Mouse (Mus musculus): ENCODE results near the gene Mt2. TPM values are rescaled to one million over a fixed set of nuclear protein-coding genes. Genes with fewer than 3 reads are reported as not detected.
A peak's percentile ranks its signal among the peaks of the same experiment; 100 is the strongest.
"Not testable (repeated sequence)": the region's sequence is repeated elsewhere in the genome, so short reads cannot be mapped to it uniquely, and the experiment has no call there.

The Mt2 gene
- polyA plus RNA-seq, 1 experiment, result 523 TPM

GRCm38 (mm10) chr8:94140266-94140795 is 32.1 kb upstream of the Mt2 start:
- no peak for TF ChIP-seq GATA1 (IDR thresholded peaks at IDR 0.05; ENCODE audit: borderline replicate concordance, low read length)
- no peak for TF ChIP-seq FLI1 (IDR thresholded peaks at IDR 0.05; ENCODE audit: low read length)
- H3K9me3 ChIP-seq, result peaks cover 9% of the 10 kb centered on the region
- H3K4me3 ChIP-seq (replicated peaks), result no peak overlapping the region
- H3K36me3 ChIP-seq (replicated peaks; ENCODE audit: low read length), result no peaks in the 10 kb centered on the region
- H3K27me3 ChIP-seq (replicated peaks), result peaks cover 68% of the 10 kb centered on the region
- H3K4me1 ChIP-seq, result peaks cover 18% of the 10 kb centered on the region

- peaks cover 27% of the 10 kb centered on the region for H3K4me1 ChIP-seq
- H3K27me3 ChIP-seq (replicated peaks), result peaks cover 52% of the 10 kb centered on the region
- no peak overlapping the region for H3K4me3 ChIP-seq (replicated peaks)
- H3K36me3 ChIP-seq (replicated peaks; ENCODE audit: low read length), result no peaks in the 10 kb centered on the region
- no peaks in the 10 kb centered on the region for H3K9me3 ChIP-seq
- TF ChIP-seq GATA1 (IDR thresholded peaks at IDR 0.05; ENCODE audit: borderline replicate concordance, low read length) (no peak), FLI1 (IDR thresholded peaks at IDR 0.05; ENCODE audit: low read length) (no peak)
Measured at GRCm38 (mm10) chr8:94148236-94148635, 24.2 kb upstream of the Mt2 start.

GRCm38 (mm10) chr8:94150925-94151324 is 21.5 kb upstream of the Mt2 start:
- TF ChIP-seq FLI1 (IDR thresholded peaks at IDR 0.05; ENCODE audit: low read length) (no peak), GATA1 (IDR thresholded peaks at IDR 0.05; ENCODE audit: borderline replicate concordance, low read length) (no peak)
- Histone ChIP-seq H3K27me3 (replicated peaks) (peaks cover 53% of the 10 kb centered on the region), H3K4me1 (peaks cover 37% of the 10 kb centered on the region), H3K4me3 (replicated peaks) (no peak overlapping the region), H3K36me3 (replicated peaks; ENCODE audit: low read length) (no peaks in the 10 kb centered on the region), H3K9me3 (no peaks in the 10 kb centered on the region)

- peak within 1 kb of the TSS; percentile 89 for H3K4me3 ChIP-seq (replicated peaks)
- TF ChIP-seq FLI1 (IDR thresholded peaks at IDR 0.05; ENCODE audit: low read length) (no peak), GATA1 (IDR thresholded peaks at IDR 0.05; ENCODE audit: borderline replicate concordance, low read length) (no peak)
- H3K4me1 ChIP-seq, result peaks cover 37% of the 10 kb centered on the region
- peaks cover 55% of the 10 kb centered on the region for H3K27me3 ChIP-seq (replicated peaks)
- H3K36me3 ChIP-seq (replicated peaks; ENCODE audit: low read length), result no peaks in the 10 kb centered on the region
- no peaks in the 10 kb centered on the region for H3K9me3 ChIP-seq
Measured at GRCm38 (mm10) chr8:94152513-94153300, 19.8 kb upstream of the Mt2 start, which contains the start of gene Mt3. Mt3 (plus strand) TSS chr8:94152607.

GRCm38 (mm10) chr8:94153451-94153850 is 19.0 kb upstream of the Mt2 start:
- H3K27me3 ChIP-seq (replicated peaks), result peaks cover 56% of the 10 kb centered on the region

GRCm38 (mm10) chr8:94154537-94154936 is 17.9 kb upstream of the Mt2 start:
- TF ChIP-seq FLI1 (IDR thresholded peaks at IDR 0.05; ENCODE audit: low read length) (no peak), GATA1 (IDR thresholded peaks at IDR 0.05; ENCODE audit: borderline replicate concordance, low read length) (no peak)
- Histone ChIP-seq H3K27me3 (replicated peaks) (peaks cover 57% of the 10 kb centered on the region), H3K9me3 (no peaks in the 10 kb centered on the region), H3K4me1 (peaks cover 34% of the 10 kb centered on the region), H3K4me3 (replicated peaks) (no peak overlapping the region), H3K36me3 (replicated peaks; ENCODE audit: low read length) (no peaks in the 10 kb centered on the region)

More at GRCm38 (mm10) chr8:94153451-94153850, 19.0 kb upstream of the Mt2 start:
- Histone ChIP-seq H3K4me1 (peaks cover 34% of the 10 kb centered on the region), H3K9me3 (no peaks in the 10 kb centered on the region), H3K36me3 (replicated peaks; ENCODE audit: low read length) (no peaks in the 10 kb centered on the region), H3K4me3 (replicated peaks) (peak overlapping the region; percentile 71)
- TF ChIP-seq FLI1 (IDR thresholded peaks at IDR 0.05; ENCODE audit: low read length), result no peak

- Histone ChIP-seq H3K4me3 (replicated peaks) (no peak overlapping the region), H3K36me3 (replicated peaks; ENCODE audit: low read length) (no peaks in the 10 kb centered on the region), H3K9me3 (no peaks in the 10 kb centered on the region), H3K4me1 (peaks cover 29% of the 10 kb centered on the region), H3K27me3 (replicated peaks) (peaks cover 56% of the 10 kb centered on the region)
- TF ChIP-seq FLI1 (IDR thresholded peaks at IDR 0.05; ENCODE audit: low read length) (no peak), GATA1 (IDR thresholded peaks at IDR 0.05; ENCODE audit: borderline replicate concordance, low read length) (no peak)
Measured at GRCm38 (mm10) chr8:94156092-94156491, 16.4 kb upstream of the Mt2 start.

GRCm38 (mm10) chr8:94165772-94166171 is 6.7 kb upstream of the Mt2 start:
- Histone ChIP-seq H3K27me3 (replicated peaks) (peaks cover 29% of the 10 kb centered on the region), H3K4me1 (peaks cover 40% of the 10 kb centered on the region)
- H3K9me3 ChIP-seq; H3K4me3 ChIP-seq (replicated peaks); H3K36me3 ChIP-seq (replicated peaks; ENCODE audit: low read length): not testable (repeated sequence)

GRCm38 (mm10) chr8:94167244-94167643 is 5.2 kb upstream of the Mt2 start:
- peaks cover 55% of the 10 kb centered on the region for H3K4me1 ChIP-seq
- TF ChIP-seq FLI1 (IDR thresholded peaks at IDR 0.05; ENCODE audit: low read length) (no peak), GATA1 (IDR thresholded peaks at IDR 0.05; ENCODE audit: borderline replicate concordance, low read length) (no peak)
- peaks cover 31% of the 10 kb centered on the region for H3K27me3 ChIP-seq (replicated peaks)
- H3K4me3 ChIP-seq (replicated peaks), result peak overlapping the region; percentile 86
- H3K36me3 ChIP-seq (replicated peaks; ENCODE audit: low read length), result no peaks in the 10 kb centered on the region
- H3K9me3 ChIP-seq, result no peaks in the 10 kb centered on the region

GRCm38 (mm10) chr8:94169547-94169946 is 2.9 kb upstream of the Mt2 start:
- Histone ChIP-seq H3K9me3 (no peaks in the 10 kb centered on the region), H3K4me1 (peaks cover 71% of the 10 kb centered on the region), H3K4me3 (replicated peaks) (no peak overlapping the region), H3K36me3 (replicated peaks; ENCODE audit: low read length) (no peaks in the 10 kb centered on the region), H3K27me3 (replicated peaks) (peaks cover 19% of the 10 kb centered on the region)
- TF ChIP-seq FLI1 (IDR thresholded peaks at IDR 0.05; ENCODE audit: low read length) (no peak), GATA1 (IDR thresholded peaks at IDR 0.05; ENCODE audit: borderline replicate concordance, low read length) (no peak)

Measured in megakaryocyte, embryonic 14.5 days (primary cell).